Mouse (Mus musculus) kidney, adult 9 months (tissue): ENCODE data around the gene 3425401B19Rik.
A peak's percentile ranks its signal among the peaks of the same experiment; 100 is the strongest.

ENCODE experiments used
- DNase-seq: peaks from one replicate; pipeline ENCODE4 v3.0.0; 2022

Gene 3425401B19Rik

DNA sequence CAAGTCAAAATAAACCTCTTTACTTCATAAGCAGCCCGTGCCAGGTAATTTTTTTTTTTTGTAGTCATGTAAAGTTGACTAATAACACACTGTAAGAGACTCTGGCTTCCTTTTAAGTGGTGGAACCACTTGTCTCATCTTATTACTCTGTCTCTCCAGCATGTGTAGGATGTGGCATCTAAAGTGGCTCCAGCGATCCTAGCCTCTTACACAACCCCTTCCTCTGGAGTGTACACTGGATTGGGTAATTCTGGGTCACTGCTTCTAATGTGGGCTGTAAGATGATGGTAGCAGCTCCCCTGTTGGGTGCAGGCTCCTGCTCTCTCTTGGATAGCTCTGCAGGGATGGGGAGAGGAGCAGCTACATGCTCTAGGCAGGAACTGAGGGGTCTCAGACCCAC is 46.6 kb downstream of the 3425401B19Rik start:
- no peak for DNase-seq

DNA sequence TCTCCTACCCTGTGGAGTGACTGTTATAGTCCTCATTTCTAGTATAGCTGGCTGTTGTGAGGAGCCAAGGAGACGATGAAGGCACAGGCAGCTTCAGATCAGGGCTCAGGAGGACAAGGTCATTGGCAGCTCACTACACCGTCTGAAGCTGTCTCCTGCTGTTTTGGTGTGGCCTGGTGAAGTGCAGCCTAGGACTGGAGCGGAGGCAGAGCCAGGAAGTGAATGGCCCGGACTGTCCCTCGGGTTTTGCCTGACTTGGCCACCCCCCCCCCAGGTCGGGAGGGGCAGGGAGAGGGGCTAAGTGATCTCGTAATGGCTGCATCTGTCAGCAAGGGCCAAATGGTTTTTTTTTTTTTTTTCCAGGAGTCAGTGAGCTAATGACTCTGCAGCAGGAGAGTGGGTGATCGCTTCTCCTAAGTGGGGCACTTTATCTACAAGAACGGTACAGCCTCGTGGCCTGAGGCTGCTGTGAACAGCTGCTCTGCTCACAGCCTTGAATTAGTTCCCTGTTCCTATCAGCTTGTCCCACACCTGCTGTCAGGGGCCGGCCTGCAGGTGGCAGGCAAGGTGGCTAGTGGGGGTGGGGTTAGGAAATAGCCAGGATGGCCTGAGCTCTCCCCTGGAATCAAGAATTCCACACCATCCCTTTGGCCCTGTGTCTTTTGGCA is 50.9 kb downstream of the 3425401B19Rik start:
- DNase-seq = no peak

DNA sequence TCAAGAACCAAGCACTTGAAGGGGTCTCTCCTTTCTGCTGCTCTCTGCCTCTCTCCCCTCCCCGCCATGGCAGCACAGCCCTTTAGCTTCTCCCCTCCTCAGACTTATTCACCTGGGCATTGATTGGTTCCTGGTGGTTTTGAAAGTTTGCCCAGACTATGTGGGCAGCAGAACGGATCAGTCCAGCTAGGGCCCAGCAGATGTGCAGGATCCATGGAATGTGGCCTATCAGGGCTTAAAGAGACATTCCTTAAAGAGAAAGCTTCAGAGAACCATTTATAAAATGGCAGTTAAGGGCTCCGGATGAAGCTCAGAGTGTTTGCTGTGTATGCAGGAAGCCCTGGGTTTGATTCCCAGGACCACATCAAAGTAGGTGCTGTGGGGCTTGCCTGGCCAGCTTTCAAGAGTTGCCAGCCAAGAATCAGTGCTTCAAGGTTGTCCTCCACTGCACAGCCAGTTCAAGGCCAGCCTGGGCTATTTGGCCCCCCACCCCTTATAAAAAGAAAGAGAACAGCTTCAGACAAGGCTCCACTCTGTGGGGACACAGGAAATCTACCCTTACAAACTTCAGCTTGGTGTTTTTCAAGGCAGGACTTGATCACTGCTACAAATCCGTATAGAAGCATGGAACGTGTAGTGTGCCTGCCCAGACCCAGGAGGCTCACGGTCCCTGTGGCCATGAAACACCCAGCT is 52.0 kb downstream of the 3425401B19Rik start:
- no peak for DNase-seq

DNA sequence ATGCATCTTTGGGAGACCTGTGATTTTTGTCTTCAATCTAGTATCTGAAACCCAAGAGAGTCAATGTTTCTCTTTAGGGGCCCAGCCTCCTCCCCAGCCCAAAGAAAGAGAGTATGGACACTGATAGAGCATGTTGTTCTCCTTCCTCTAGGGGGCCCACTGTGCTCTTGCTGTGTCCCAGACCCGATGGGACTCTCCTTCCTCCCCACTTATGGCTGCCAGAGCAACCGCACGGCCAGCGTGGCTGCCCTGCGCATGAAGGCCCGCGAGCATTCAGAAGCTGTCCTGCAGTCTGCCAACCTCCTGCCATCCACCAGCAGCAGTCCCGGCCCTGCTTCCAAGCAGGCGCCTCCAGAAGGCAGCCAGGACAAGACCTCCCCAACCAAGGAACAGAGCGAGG is 56.5 kb downstream of the 3425401B19Rik start:
- DNase-seq = no peak

DNA sequence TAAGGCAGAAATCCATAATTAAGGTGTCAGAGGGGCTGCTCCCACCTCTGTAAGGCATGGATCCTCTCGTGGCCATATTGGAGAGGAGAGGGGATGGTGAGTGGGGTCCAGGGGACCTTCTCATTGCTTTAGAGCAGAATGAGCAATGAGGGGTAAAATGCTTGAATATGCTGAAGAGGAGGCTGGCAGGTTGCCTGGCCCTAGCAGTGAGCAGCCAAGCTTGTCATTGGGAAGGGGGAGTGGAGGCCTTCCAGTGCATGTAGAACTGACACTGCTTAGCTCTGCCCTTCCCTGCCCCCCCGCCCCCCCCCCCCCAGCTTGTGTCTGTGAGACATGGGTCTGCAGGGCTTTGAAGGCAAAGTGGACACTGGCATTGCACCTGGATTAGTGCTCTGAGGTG is 57.8 kb downstream of the 3425401B19Rik start:
- no peak for DNase-seq

DNA sequence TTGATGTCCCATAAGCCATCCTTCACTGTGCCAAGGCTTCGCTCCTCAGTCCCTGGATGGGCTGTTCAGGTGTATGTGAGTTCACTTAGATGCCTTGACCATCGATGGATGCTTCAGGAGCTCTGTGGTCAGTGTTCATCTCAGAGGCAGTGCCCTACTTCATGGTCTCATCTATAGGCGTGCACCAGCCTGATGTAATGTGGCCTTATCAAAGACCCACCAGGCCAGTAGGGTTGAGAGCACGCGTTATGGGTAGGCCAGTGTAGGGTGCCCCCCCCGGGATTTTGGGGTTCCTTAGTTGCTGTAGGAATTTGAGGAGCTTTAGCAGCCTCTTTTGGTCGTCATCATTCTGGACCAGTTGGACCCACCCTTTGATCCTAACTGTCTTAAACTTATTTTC is 60.3 kb downstream of the 3425401B19Rik start:
- DNase-seq = no peak

GRCm38 (mm10) chr14:32624245-32624644 is 60.8 kb downstream of the 3425401B19Rik start:
- no peak for DNase-seq

- DNase-seq = no peak
Measured at GRCm38 (mm10) chr14:32617253-32617652, 67.8 kb downstream of the 3425401B19Rik start.

DNA sequence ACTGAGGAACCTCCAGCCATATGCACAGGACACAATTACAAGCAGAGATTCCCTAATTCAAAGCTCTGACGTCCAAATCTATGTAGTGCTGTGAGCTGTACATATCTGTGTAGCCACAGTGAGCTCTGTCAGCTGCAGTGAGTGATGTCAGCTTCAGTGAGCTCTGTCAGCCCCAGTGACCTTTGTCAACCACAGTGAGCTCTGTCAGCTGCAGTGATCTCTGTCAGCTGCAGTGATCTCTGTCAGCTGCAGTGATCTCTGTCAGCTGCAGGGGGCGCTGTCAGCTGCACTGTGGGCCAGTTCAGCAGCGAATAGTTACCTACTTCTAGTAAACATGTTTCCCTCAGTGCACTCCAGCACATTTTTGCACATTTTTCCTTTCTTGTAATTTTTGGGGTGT is 75.7 kb downstream of the 3425401B19Rik start:
- DNase-seq = peak; percentile 26
